Mouse (Mus musculus) adrenal gland, adult 2 months (tissue): ENCODE results near the gene Tnfrsf13b. TPM values are rescaled to one million over a fixed set of nuclear protein-coding genes. Genes with fewer than 3 reads are reported as not detected.
"Not testable (repeated sequence)": the region's sequence is repeated elsewhere in the genome, so short reads cannot be mapped to it uniquely, and the experiment has no call there.

Source experiments
- DNase-seq: peaks from one replicate; pipeline ENCODE4 v3.0.0; 2021
- polyA plus RNA-seq: library from polyadenylated mRNA; depleted of rRNA; stranded (reverse); fragments of >200 nt; gene quantifications from 2 replicates; pipeline ENCODE4 v1.2.3, GENCODE M21; 2012; rRNA removed
- total RNA-seq, 2 experiments: library from RNA; stranded (reverse); gene quantifications; 2 replicates each; pipeline ENCODE4 v1.2.3; 2021

Gene Tnfrsf13b
- total and polyA plus RNA-seq, 3 experiments: 0.40 to 3.5 (median 0.83) TPM

- no peak for DNase-seq
Observed at GRCm38 (mm10) chr11:61170184-61170583, 43.6 kb downstream of the Tnfrsf13b start.

- DNase-seq: not testable (repeated sequence)
Observed at GRCm38 (mm10) chr11:61173477-61173876, 46.9 kb downstream of the Tnfrsf13b start.

GRCm38 (mm10) chr11:61174291-61174820 is 47.8 kb downstream of the Tnfrsf13b start:
- DNase-seq: no peak

GRCm38 (mm10) chr11:61174821-61175658 is 48.5 kb downstream of the Tnfrsf13b start, which contains the start of gene Usp22:
Usp22 (minus strand) TSS chr11:61175055.
- peak; percentile 100 for DNase-seq

GRCm38 (mm10) chr11:61175778-61176177 is 49.2 kb downstream of the Tnfrsf13b start:
- no peak for DNase-seq

- DNase-seq: no peak
Observed at GRCm38 (mm10) chr11:61176321-61176720, 49.8 kb downstream of the Tnfrsf13b start.

GRCm38 (mm10) chr11:61180361-61180760 is 53.8 kb downstream of the Tnfrsf13b start:
- no peak for DNase-seq

GRCm38 (mm10) chr11:61181624-61182023 is 55.1 kb downstream of the Tnfrsf13b start:
- no peak for DNase-seq

- DNase-seq: no peak
Observed at GRCm38 (mm10) chr11:61183820-61184219, 57.3 kb downstream of the Tnfrsf13b start.

GRCm38 (mm10) chr11:61190776-61191175 is 64.2 kb downstream of the Tnfrsf13b start:
- DNase-seq: no peak

- not testable (repeated sequence) for DNase-seq
Observed at GRCm38 (mm10) chr11:61192123-61192522, 65.6 kb downstream of the Tnfrsf13b start.

- no peak for DNase-seq
Observed at GRCm38 (mm10) chr11:61192779-61193178, 66.2 kb downstream of the Tnfrsf13b start.

GRCm38 (mm10) chr11:61193392-61193791 is 66.8 kb downstream of the Tnfrsf13b start:
- DNase-seq: peak; percentile 75

- DNase-seq: no peak
Observed at GRCm38 (mm10) chr11:61196616-61197353, 70.2 kb downstream of the Tnfrsf13b start.

GRCm38 (mm10) chr11:61197935-61198334 is 71.4 kb downstream of the Tnfrsf13b start:
- no peak for DNase-seq

Other genes starting within 250 kb of the Tnfrsf13b start
- gene Tmem11, start 247.5 kb upstream of the Tnfrsf13b start, total RNA-seq: 10 to 100 TPM; 37.0 to 62.2 TPM
- 74.9 and 88.3 TPM in 2 replicates for gene Tmem11, start 247.5 kb upstream of the Tnfrsf13b start, polyA plus RNA-seq
- 10 to 100 TPM; 17.7 to 20.1 TPM for gene Natd1, start 212.0 kb upstream of the Tnfrsf13b start, total RNA-seq
- 38.3 and 40.9 TPM in 2 replicates for gene Natd1, start 212.0 kb upstream of the Tnfrsf13b start, polyA plus RNA-seq
- gene Map2k3, start 194.7 kb upstream of the Tnfrsf13b start, total RNA-seq: 100 to 1,000 TPM in 1 of 2 experiments, 10 to 100 TPM in 1; 91.3 to 101 TPM
- gene Map2k3, start 194.7 kb upstream of the Tnfrsf13b start, polyA plus RNA-seq: 110 and 145 TPM in 2 replicates
- 1 to 10 TPM; 1.5 to 3.1 TPM for gene Kcnj12, start 104.2 kb upstream of the Tnfrsf13b start, total RNA-seq
- 5.0 and 5.1 TPM in 2 replicates for gene Kcnj12, start 104.2 kb upstream of the Tnfrsf13b start, polyA plus RNA-seq
- gene Usp22, start 48.3 kb downstream of the Tnfrsf13b start, total RNA-seq: 10 to 100 TPM; 62.5 to 62.6 TPM
- gene Usp22, start 48.3 kb downstream of the Tnfrsf13b start, polyA plus RNA-seq: 126 and 150 TPM in 2 replicates
- under 1 TPM in 1 of 2 experiments, not detected in 1; 0.95 TPM for gene Aldh3a1, start 80.8 kb downstream of the Tnfrsf13b start, total RNA-seq
- 0.08 and 0.15 TPM in 2 replicates for gene Aldh3a1, start 80.8 kb downstream of the Tnfrsf13b start, polyA plus RNA-seq
- gene Aldh3a2, start 140.7 kb downstream of the Tnfrsf13b start, total RNA-seq: 10 to 100 TPM; 54.0 to 54.3 TPM
- 34.7 and 36.6 TPM in 2 replicates for gene Aldh3a2, start 140.7 kb downstream of the Tnfrsf13b start, polyA plus RNA-seq
- not detected for gene Slc47a2, start 216.1 kb downstream of the Tnfrsf13b start, total RNA-seq
- gene Slc47a2, start 216.1 kb downstream of the Tnfrsf13b start, polyA plus RNA-seq: 0.08 and 0.16 TPM in 2 replicates